Mouse (Mus musculus) liver, embryonic 12.5 days (tissue): ENCODE measurements at regions not wholly inside any gene's neighbourhood (a gene's known extent, or its start where the extent isn't known, plus 50 kb on each side); places are given as distances from the start of the nearest gene placed in this dataset.
A peak's percentile ranks its signal among the peaks of the same experiment; 100 is the strongest.

ENCODE experiments used
- ATAC-seq: fragments of 200-750 bp; cut with Nextera tagmentation; 2 replicates; pipeline ENCODE4 v1.8.0; 2017; ENCODE audit warnings: moderate number of reproducible peaks, mild to moderate bottlenecking, moderate library complexity
- H3K27ac ChIP-seq: fragments of 300-500 bp; sonication (generic); 2 replicates; pipeline ENCODE4 v1.5.1; 2016; ENCODE audit warnings: mild to moderate bottlenecking
- H3K27me3 ChIP-seq: fragments of 300-500 bp; sonication (generic); replicated peaks from 2 replicates; pipeline ENCODE4 v1.6.1; 2016; ENCODE audit warnings: mild to moderate bottlenecking, moderate library complexity
- H3K36me3 ChIP-seq: fragments of 300-500 bp; sonication (generic); 2 replicates; pipeline ENCODE4 v1.6.1; 2016; ENCODE audit warnings: mild to moderate bottlenecking, moderate library complexity
- H3K4me1 ChIP-seq: fragments of 300-500 bp; sonication (generic); 2 replicates; pipeline ENCODE4 v1.6.1; 2016
- H3K4me2 ChIP-seq: fragments of 300-500 bp; sonication (generic); 2 replicates; pipeline ENCODE4 v1.6.1; 2016; ENCODE audit warnings: mild to moderate bottlenecking, moderate library complexity
- H3K4me3 ChIP-seq: fragments of 300-500 bp; sonication (generic); 2 replicates; pipeline ENCODE4 v1.5.1; 2016; ENCODE audit warnings: mild to moderate bottlenecking, moderate library complexity
- H3K9ac ChIP-seq: fragments of 300-500 bp; sonication (generic); 2 replicates; pipeline ENCODE4 v1.6.1; 2016; ENCODE audit warnings: mild to moderate bottlenecking, moderate library complexity
- H3K9me3 ChIP-seq: fragments of 300-500 bp; sonication (generic); replicated peaks from 2 replicates; pipeline ENCODE4 v1.6.1; 2016; ENCODE audit warnings: mild to moderate bottlenecking, moderate library complexity
- WGBS: fragments of 180-500 bp; shearing (Covaris S2); methylation state at CpG from one replicate; pipeline ENCODE4 v1.1.7; 2016; ENCODE audit not compliant: insufficient replicate concordance; 5-methylcytosine and 5-hydroxymethylcytosine counted together

GRCm38 (mm10) chr11:84627259-84627658 lies 101.9 kb upstream of the Lhx1 start:
- ATAC-seq, result no peak
- Histone ChIP-seq H3K27me3 (peaks cover 56% of the 10 kb centered on the region), H3K4me3 (no peak overlapping the region), H3K4me1 (no peaks in the 10 kb centered on the region), H3K9me3 (no peaks in the 10 kb centered on the region), H3K36me3 (no peaks in the 10 kb centered on the region), H3K4me2 (no peak overlapping the region), H3K9ac (no peak overlapping the region), H3K27ac (no peak overlapping the region)
- 59% methylated on average over 2 of the region's 2 CpGs for WGBS

DNA sequence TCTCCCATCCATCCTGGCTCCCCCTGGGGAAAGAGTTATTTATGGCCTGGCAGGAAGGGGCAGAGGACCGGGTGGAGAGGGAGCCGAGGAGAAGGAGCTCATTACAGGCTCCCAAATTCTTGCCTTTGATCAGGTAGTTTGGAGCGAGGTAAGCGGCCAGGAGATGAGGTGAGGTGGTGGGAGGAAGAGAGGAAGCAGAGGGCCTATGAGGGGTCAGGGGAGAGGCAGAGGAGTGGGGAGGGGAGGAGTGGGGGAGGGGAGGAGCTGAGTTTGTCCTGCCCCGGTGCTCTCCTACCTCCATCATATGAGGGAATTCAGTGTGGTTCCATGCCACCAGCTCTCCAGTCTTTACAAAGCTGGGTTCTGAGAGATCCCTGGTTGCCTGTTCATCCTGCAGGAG lies 98.8 kb upstream of the Lhx1 start:
- WGBS, result 29% methylated on average over 5 of the region's 5 CpGs

GRCm38 (mm10) chr11:84619713-84620112 lies 94.4 kb upstream of the Lhx1 start:
- no peak overlapping the region for H3K9ac ChIP-seq
- no peak for ATAC-seq
- H3K27me3 ChIP-seq, result peaks cover 34% of the 10 kb centered on the region; the same call in 1 of the 2 replicates
- no peak overlapping the region for H3K27ac ChIP-seq
- H3K36me3 ChIP-seq, result no peaks in the 10 kb centered on the region
- 0 out of 2 replicates have a peak, but pooled peaks cover 5% of the 10 kb centered on the region for H3K4me1 ChIP-seq
- no peak overlapping the region for H3K4me2 ChIP-seq
- 67% methylated on average over 4 of the region's 4 CpGs for WGBS
- H3K9me3 ChIP-seq, result no peaks in the 10 kb centered on the region
- H3K4me3 ChIP-seq, result no peak overlapping the region

More for the DNA sequence above, 98.8 kb upstream of the Lhx1 start:
- H3K4me2 ChIP-seq, result no peak overlapping the region
- no peaks in the 10 kb centered on the region for H3K4me1 ChIP-seq
- H3K27ac ChIP-seq, result no peak overlapping the region
- peaks cover 42% of the 10 kb centered on the region for H3K27me3 ChIP-seq
- no peaks in the 10 kb centered on the region for H3K36me3 ChIP-seq
- H3K9me3 ChIP-seq, result no peaks in the 10 kb centered on the region
- ATAC-seq, result no peak
- H3K9ac ChIP-seq, result no peak overlapping the region
- H3K4me3 ChIP-seq, result no peak overlapping the region

- H3K27me3 ChIP-seq, result peaks cover 25% of the 10 kb centered on the region; the same call in 1 of the 2 replicates
- no peak overlapping the region for H3K4me2 ChIP-seq
- H3K9me3 ChIP-seq, result no peaks in the 10 kb centered on the region
- WGBS, result 76% methylated on average over 3 of the region's 3 CpGs
- ATAC-seq, result no peak
- H3K4me3 ChIP-seq, result no peak overlapping the region
- H3K9ac ChIP-seq, result no peak overlapping the region
- H3K36me3 ChIP-seq, result no peaks in the 10 kb centered on the region
- H3K27ac ChIP-seq, result no peak overlapping the region
- peaks cover 6% of the 10 kb centered on the region for H3K4me1 ChIP-seq
Observed at GRCm38 (mm10) chr11:84618576-84618975, 93.2 kb upstream of the Lhx1 start.

GRCm38 (mm10) chr11:84612982-84613720 lies 87.8 kb upstream of the Lhx1 start:
- no peak overlapping the region for H3K4me2 ChIP-seq
- no peak overlapping the region for H3K27ac ChIP-seq
- ATAC-seq, result no peak
- H3K9me3 ChIP-seq, result no peaks in the 10 kb centered on the region
- H3K9ac ChIP-seq, result no peak overlapping the region
- H3K4me1 ChIP-seq, result peaks cover 15% of the 10 kb centered on the region
- 21% methylated on average over 9 of the region's 9 CpGs for WGBS
- no peaks in the 10 kb centered on the region for H3K36me3 ChIP-seq
- H3K27me3 ChIP-seq, result peaks cover 24% of the 10 kb centered on the region
- no peak overlapping the region for H3K4me3 ChIP-seq

- H3K9ac ChIP-seq, result no peak overlapping the region
- H3K36me3 ChIP-seq, result no peaks in the 10 kb centered on the region
- no peak overlapping the region for H3K4me3 ChIP-seq
- no peak overlapping the region for H3K27ac ChIP-seq
- no peak overlapping the region for H3K4me2 ChIP-seq
- H3K4me1 ChIP-seq, result peaks cover 15% of the 10 kb centered on the region
- no peak for ATAC-seq
- WGBS, result 56% methylated on average over 4 of the region's 4 CpGs
- peaks cover 37% of the 10 kb centered on the region for H3K27me3 ChIP-seq
- H3K9me3 ChIP-seq, result no peaks in the 10 kb centered on the region
Observed at GRCm38 (mm10) chr11:84611625-84611879, 86.2 kb upstream of the Lhx1 start.

DNA sequence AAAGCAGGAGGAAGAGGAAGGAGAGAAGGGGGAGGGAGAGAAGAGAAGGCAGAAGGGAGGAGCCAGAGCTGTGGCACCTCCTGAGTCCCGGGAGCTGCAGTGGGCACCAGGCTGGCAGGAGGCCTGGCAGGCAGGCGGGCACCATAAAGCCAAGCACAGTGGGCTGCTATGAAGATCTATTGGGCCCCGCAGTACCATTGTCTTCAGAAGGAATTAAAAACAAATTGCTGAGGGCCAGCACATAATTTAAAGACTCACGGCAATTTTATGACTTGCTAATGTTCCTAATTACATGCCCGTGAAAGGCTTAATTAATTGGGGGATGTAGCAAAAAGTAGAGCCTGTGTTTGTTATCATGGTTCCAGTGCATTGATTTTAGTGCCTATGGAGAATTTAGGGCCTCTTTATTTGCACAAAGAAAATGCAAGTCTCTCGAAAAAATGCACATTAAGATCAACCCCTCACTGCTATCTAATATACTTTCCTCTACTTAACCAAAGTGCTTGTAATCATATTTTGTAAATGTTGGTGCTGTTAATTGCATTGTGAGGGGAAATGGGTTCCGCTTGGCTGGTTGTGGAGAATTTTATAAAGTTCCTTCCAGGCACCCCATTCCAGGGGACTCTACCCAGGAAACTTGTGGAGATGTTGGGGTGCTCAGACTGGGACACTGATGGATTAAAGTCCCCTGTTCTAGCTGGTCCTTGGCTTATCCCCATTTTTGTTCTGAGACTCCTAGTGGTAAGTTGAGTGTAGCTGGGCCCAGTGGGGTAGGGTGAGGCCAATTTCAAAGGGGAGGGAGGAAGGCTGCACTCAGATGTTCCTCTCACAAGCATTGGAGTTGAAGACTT lies 85.7 kb upstream of the Lhx1 start:
- peaks cover 15% of the 10 kb centered on the region for H3K4me1 ChIP-seq
- H3K9ac ChIP-seq, result no peak overlapping the region
- no peaks in the 10 kb centered on the region for H3K36me3 ChIP-seq
- H3K4me3 ChIP-seq, result no peak overlapping the region
- H3K9me3 ChIP-seq, result no peaks in the 10 kb centered on the region
- H3K27ac ChIP-seq, result no peak overlapping the region
- H3K27me3 ChIP-seq, result peaks cover 42% of the 10 kb centered on the region
- no peak for ATAC-seq
- H3K4me2 ChIP-seq, result no peak overlapping the region
- WGBS, result 65% methylated on average over 7 of the region's 7 CpGs

GRCm38 (mm10) chr11:84604781-84605180 lies 79.4 kb upstream of the Lhx1 start:
- no peaks in the 10 kb centered on the region for H3K36me3 ChIP-seq
- H3K27me3 ChIP-seq, result peaks cover 75% of the 10 kb centered on the region
- H3K4me2 ChIP-seq, result no peak overlapping the region
- no peak for ATAC-seq
- no peak overlapping the region for H3K9ac ChIP-seq
- WGBS, result 10% methylated on average over 6 of the region's 6 CpGs
- H3K4me1 ChIP-seq, result peaks cover 10% of the 10 kb centered on the region
- H3K4me3 ChIP-seq, result no peak overlapping the region
- H3K27ac ChIP-seq, result no peak overlapping the region
- no peaks in the 10 kb centered on the region for H3K9me3 ChIP-seq

GRCm38 (mm10) chr11:84599267-84599841 lies 74.0 kb upstream of the Lhx1 start:
- WGBS, result 72% methylated on average over 15 of the region's 15 CpGs
- H3K9me3 ChIP-seq, result no peaks in the 10 kb centered on the region
- peaks cover 7% of the 10 kb centered on the region for H3K4me1 ChIP-seq
- H3K9ac ChIP-seq, result no peak overlapping the region
- H3K4me3 ChIP-seq, result no peak overlapping the region
- no peaks in the 10 kb centered on the region for H3K36me3 ChIP-seq
- peaks cover 64% of the 10 kb centered on the region for H3K27me3 ChIP-seq
- H3K4me2 ChIP-seq, result no peak overlapping the region
- ATAC-seq, result no peak
- H3K27ac ChIP-seq, result no peak overlapping the region

DNA sequence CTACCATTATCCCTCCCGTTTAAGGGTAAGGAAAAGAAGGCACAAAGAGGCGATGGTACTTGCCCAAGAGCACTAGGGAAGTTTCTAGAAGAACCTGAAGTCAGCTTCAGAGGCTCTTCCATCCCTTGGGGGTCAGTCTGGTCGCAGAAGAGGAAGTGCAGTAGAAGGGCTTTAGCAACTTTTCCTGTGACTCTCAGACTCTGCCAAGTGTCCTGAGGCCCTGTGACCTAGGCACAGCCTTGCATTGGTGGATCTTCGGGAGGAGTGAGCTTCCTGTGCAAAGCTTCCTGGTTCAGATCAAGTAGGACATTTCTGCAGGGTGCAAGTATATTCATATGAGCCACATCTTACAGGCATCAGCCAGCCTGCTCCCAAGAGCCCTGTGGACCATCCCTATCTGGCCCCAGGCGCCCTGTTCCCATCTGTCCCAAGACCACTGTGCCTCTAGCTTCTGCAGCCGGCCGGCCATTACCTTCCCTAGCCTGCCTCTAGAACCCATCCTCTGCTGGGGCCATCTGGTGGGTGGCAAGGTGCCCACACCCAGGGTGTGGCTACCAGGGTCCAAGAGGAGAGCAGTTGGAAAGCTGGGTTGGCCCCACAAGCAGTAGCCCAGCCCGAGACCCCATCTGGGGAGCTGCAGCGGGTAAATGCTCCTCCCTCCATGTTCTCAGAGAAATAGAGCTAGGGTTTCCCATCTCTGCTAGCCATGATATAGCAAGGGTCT lies 72.4 kb upstream of the Lhx1 start:
- 58% methylated on average over 9 of the region's 9 CpGs for WGBS
- Histone ChIP-seq H3K27me3 (peaks cover 59% of the 10 kb centered on the region), H3K9me3 (no peaks in the 10 kb centered on the region), H3K4me3 (no peak overlapping the region), H3K36me3 (no peaks in the 10 kb centered on the region), H3K27ac (no peak overlapping the region), H3K4me1 (peaks cover 18% of the 10 kb centered on the region), H3K4me2 (no peak overlapping the region), H3K9ac (no peak overlapping the region)
- no peak for ATAC-seq

GRCm38 (mm10) chr11:84592715-84593339 lies 67.5 kb upstream of the Lhx1 start:
- ATAC-seq, result peak; percentile 94
- H3K27ac ChIP-seq, result peak overlapping the region; percentile 42; the same call in 1 of the 2 replicates
- H3K36me3 ChIP-seq, result no peaks in the 10 kb centered on the region
- 5% methylated on average over 6 of the region's 6 CpGs for WGBS
- no peak overlapping the region for H3K4me3 ChIP-seq
- no peak overlapping the region for H3K9ac ChIP-seq
- H3K4me2 ChIP-seq, result peak overlapping the region; percentile 54
- H3K4me1 ChIP-seq, result peaks cover 27% of the 10 kb centered on the region
- peaks cover 55% of the 10 kb centered on the region for H3K27me3 ChIP-seq
- H3K9me3 ChIP-seq, result no peaks in the 10 kb centered on the region
